Mouse (Mus musculus) limb, embryonic 12.5 days (tissue): ENCODE measurements at regions not wholly inside any gene's neighbourhood (a gene's known extent, or its start where the extent isn't known, plus 50 kb on each side); places are given as distances from the start of the nearest gene placed in this dataset.
"Not testable (repeated sequence)": the region's sequence is repeated elsewhere in the genome, so short reads cannot be mapped to it uniquely, and the experiment has no call there.

Experiments used
- ATAC-seq: fragments of 200-750 bp; cut with Nextera tagmentation; 2 replicates; pipeline ENCODE4 v1.8.0; 2017; ENCODE audit warnings: low read depth, moderate TSS enrichment; ENCODE audit not compliant: insufficient number of reproducible peaks, insufficient read depth, low FRiP score, low TSS enrichment
- H3K27ac ChIP-seq: fragments of 300-500 bp; sonication (generic); 2 replicates; pipeline ENCODE4 v1.5.1; 2016; ENCODE audit warnings: mild to moderate bottlenecking, moderate library complexity
- H3K27me3 ChIP-seq: fragments of 300-500 bp; sonication (generic); 2 replicates; pipeline ENCODE4 v1.6.1; 2016; ENCODE audit warnings: mild to moderate bottlenecking, moderate library complexity
- H3K36me3 ChIP-seq: fragments of 300-500 bp; sonication (generic); 2 replicates; pipeline ENCODE4 v1.6.1; 2016; ENCODE audit warnings: mild to moderate bottlenecking, moderate library complexity
- H3K4me1 ChIP-seq: fragments of 300-500 bp; sonication (generic); replicated peaks from 2 replicates; pipeline ENCODE4 v1.6.1; 2016
- H3K4me2 ChIP-seq: fragments of 300-500 bp; sonication (generic); 2 replicates; pipeline ENCODE4 v1.6.1; 2016; ENCODE audit warnings: mild to moderate bottlenecking, moderate library complexity
- H3K4me3 ChIP-seq: fragments of 300-500 bp; sonication (generic); replicated peaks from 2 replicates; pipeline ENCODE4 v1.5.1; 2016; ENCODE audit warnings: mild to moderate bottlenecking
- H3K9ac ChIP-seq: fragments of 300-500 bp; sonication (generic); replicated peaks from 2 replicates; pipeline ENCODE4 v1.6.1; 2016; ENCODE audit warnings: mild to moderate bottlenecking, moderate library complexity
- H3K9me3 ChIP-seq: fragments of 300-500 bp; sonication (generic); 2 replicates; pipeline ENCODE4 v1.6.1; 2016; ENCODE audit warnings: mild to moderate bottlenecking, moderate library complexity
- WGBS: fragments of 180-500 bp; shearing (Covaris S2); methylation state at CpG from one replicate; pipeline ENCODE4 v1.1.7; 2016; 5-methylcytosine and 5-hydroxymethylcytosine counted together

GRCm38 (mm10) chr14:37421566-37421965 lies 286.5 kb upstream of the Ghitm start:
- H3K4me1 ChIP-seq, result no peaks in the 10 kb centered on the region
- no peaks in the 10 kb centered on the region for H3K27me3 ChIP-seq
- no peaks in the 10 kb centered on the region for H3K9me3 ChIP-seq
- no peaks in the 10 kb centered on the region for H3K36me3 ChIP-seq
- 68% methylated on average over 2 of the region's 2 CpGs for WGBS
- no peak for ATAC-seq
- no peak overlapping the region for H3K9ac ChIP-seq
- H3K4me2 ChIP-seq, result no peak overlapping the region
- no peak overlapping the region for H3K27ac ChIP-seq
- H3K4me3 ChIP-seq, result no peak overlapping the region

GRCm38 (mm10) chr14:37412583-37412982 lies 277.5 kb upstream of the Ghitm start:
- H3K4me3 ChIP-seq, H3K36me3 ChIP-seq, H3K9ac ChIP-seq, H3K9me3 ChIP-seq, H3K27ac ChIP-seq, H3K4me2 ChIP-seq, ATAC-seq, H3K27me3 ChIP-seq, H3K4me1 ChIP-seq: not testable (repeated sequence)
- 55% methylated on average over 1 of the region's 1 CpGs for WGBS

DNA sequence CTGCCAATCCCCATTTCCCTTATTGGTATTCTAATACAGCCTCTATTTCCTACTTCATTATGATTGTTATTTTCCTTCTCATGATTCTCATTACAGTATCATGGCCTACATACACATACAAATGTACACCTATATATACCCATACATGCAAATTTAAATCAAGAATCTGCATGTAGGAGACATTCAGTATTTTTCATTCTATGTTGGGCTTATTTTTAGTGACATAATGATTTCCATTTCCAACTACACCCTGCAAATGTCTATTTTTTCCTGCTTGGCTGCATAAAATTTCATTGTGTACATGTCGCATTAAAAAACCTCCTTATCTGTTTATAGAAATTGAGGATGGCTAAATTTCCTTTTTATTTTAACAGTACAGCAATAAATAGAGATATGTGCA lies 236.9 kb upstream of the Ghitm start:
- Histone ChIP-seq H3K36me3 (no peaks in the 10 kb centered on the region), H3K9ac (no peak overlapping the region), H3K4me3 (no peak overlapping the region), H3K9me3 (no peaks in the 10 kb centered on the region), H3K4me2 (no peak overlapping the region), H3K4me1 (no peaks in the 10 kb centered on the region), H3K27ac (no peak overlapping the region), H3K27me3 (no peaks in the 10 kb centered on the region)
- no peak for ATAC-seq
- WGBS, result 82% methylated on average over 1 of the region's 1 CpGs

GRCm38 (mm10) chr14:37361896-37362295 lies 226.8 kb upstream of the Ghitm start:
- H3K4me2 ChIP-seq, result no peak overlapping the region
- H3K27ac ChIP-seq, result no peak overlapping the region
- 66% methylated on average over 3 of the region's 3 CpGs for WGBS

GRCm38 (mm10) chr14:37355968-37356704 lies 221.1 kb upstream of the Ghitm start:
- Histone ChIP-seq H3K4me1 (no peaks in the 10 kb centered on the region), H3K4me3 (no peak overlapping the region), H3K27ac (no peak overlapping the region), H3K9me3 (no peaks in the 10 kb centered on the region), H3K27me3 (no peaks in the 10 kb centered on the region), H3K4me2 (no peak overlapping the region), H3K36me3 (no peaks in the 10 kb centered on the region), H3K9ac (no peak overlapping the region)
- 39% methylated on average over 9 of the region's 9 CpGs for WGBS
- ATAC-seq, result no peak

More at GRCm38 (mm10) chr14:37361896-37362295, 226.8 kb upstream of the Ghitm start:
- no peaks in the 10 kb centered on the region for H3K9me3 ChIP-seq
- H3K27me3 ChIP-seq, result no peaks in the 10 kb centered on the region
- ATAC-seq, result no peak
- no peak overlapping the region for H3K4me3 ChIP-seq
- no peaks in the 10 kb centered on the region for H3K36me3 ChIP-seq
- H3K9ac ChIP-seq, result no peak overlapping the region
- H3K4me1 ChIP-seq, result no peaks in the 10 kb centered on the region

- Histone ChIP-seq H3K9ac (no peak overlapping the region), H3K27ac (no peak overlapping the region), H3K36me3 (no peaks in the 10 kb centered on the region), H3K27me3 (no peaks in the 10 kb centered on the region), H3K4me2 (no peak overlapping the region), H3K9me3 (no peaks in the 10 kb centered on the region), H3K4me1 (peaks cover 5% of the 10 kb centered on the region; the same call in 1 of the 2 replicates), H3K4me3 (no peak overlapping the region)
- 23% methylated on average over 4 of the region's 4 CpGs for WGBS
- ATAC-seq, result no peak
Observed at GRCm38 (mm10) chr14:37323392-37323791, 188.3 kb upstream of the Ghitm start.

GRCm38 (mm10) chr14:37315239-37315895 lies 180.3 kb upstream of the Ghitm start:
- no peak overlapping the region for H3K9ac ChIP-seq
- H3K36me3 ChIP-seq, result no peaks in the 10 kb centered on the region
- H3K4me3 ChIP-seq, result no peak overlapping the region
- H3K4me1 ChIP-seq, result no peaks in the 10 kb centered on the region
- no peak overlapping the region for H3K27ac ChIP-seq
- 84% methylated on average over 7 of the region's 7 CpGs for WGBS
- H3K9me3 ChIP-seq, result no peaks in the 10 kb centered on the region
- H3K27me3 ChIP-seq, result no peaks in the 10 kb centered on the region
- H3K4me2 ChIP-seq, result no peak overlapping the region
- no peak for ATAC-seq

DNA sequence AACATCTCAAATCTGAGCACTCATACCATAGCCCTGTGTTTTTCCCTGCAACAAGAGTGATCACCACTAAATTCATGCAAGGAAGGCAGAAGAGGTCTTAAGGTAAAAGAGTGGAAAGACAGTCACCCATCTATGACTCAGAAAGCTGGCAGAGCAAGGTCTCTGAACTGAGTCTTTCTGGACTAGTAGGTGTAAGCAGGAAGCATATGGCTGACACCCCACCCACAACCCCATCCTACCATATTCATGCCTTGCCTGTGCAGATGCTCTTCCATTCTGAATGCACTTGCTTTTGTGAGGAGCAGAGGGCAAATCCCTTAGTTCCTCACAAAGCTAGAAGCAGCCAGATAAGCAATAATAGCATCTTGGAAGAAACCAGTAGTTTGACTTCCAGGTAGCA lies 178.8 kb upstream of the Ghitm start:
- H3K27ac ChIP-seq, result no peak overlapping the region
- no peaks in the 10 kb centered on the region for H3K9me3 ChIP-seq
- no peaks in the 10 kb centered on the region for H3K36me3 ChIP-seq
- H3K9ac ChIP-seq, result no peak overlapping the region
- H3K4me2 ChIP-seq, result no peak overlapping the region
- H3K27me3 ChIP-seq, result no peaks in the 10 kb centered on the region
- no peak for ATAC-seq
- no peaks in the 10 kb centered on the region for H3K4me1 ChIP-seq
- no peak overlapping the region for H3K4me3 ChIP-seq

DNA sequence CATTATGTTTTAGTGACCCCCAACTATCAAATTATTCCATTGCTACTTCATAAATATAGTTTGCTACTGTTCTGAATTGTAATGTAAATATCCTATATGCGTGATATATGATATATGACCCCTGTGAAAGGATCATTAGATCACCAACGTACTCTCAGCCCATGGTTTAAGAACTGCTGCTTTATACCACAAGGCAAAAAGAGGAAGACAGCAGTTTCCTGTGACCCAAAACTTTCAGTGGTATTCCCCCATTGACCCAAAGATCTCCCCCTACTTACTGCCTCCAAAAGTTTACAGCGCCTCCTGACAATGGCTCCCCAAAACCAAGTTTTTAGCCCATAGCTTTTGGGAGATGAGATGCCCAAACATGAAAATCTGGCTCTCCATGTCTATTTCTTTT lies 177.8 kb upstream of the Ghitm start:
- H3K27ac ChIP-seq, result no peak overlapping the region
- H3K4me1 ChIP-seq, result no peaks in the 10 kb centered on the region
- 92% methylated on average over 3 of the region's 3 CpGs for WGBS
- no peaks in the 10 kb centered on the region for H3K36me3 ChIP-seq
- no peak for ATAC-seq
- H3K9me3 ChIP-seq, result no peaks in the 10 kb centered on the region
- no peak overlapping the region for H3K4me3 ChIP-seq
- no peak overlapping the region for H3K4me2 ChIP-seq
- H3K27me3 ChIP-seq, result no peaks in the 10 kb centered on the region
- no peak overlapping the region for H3K9ac ChIP-seq

DNA sequence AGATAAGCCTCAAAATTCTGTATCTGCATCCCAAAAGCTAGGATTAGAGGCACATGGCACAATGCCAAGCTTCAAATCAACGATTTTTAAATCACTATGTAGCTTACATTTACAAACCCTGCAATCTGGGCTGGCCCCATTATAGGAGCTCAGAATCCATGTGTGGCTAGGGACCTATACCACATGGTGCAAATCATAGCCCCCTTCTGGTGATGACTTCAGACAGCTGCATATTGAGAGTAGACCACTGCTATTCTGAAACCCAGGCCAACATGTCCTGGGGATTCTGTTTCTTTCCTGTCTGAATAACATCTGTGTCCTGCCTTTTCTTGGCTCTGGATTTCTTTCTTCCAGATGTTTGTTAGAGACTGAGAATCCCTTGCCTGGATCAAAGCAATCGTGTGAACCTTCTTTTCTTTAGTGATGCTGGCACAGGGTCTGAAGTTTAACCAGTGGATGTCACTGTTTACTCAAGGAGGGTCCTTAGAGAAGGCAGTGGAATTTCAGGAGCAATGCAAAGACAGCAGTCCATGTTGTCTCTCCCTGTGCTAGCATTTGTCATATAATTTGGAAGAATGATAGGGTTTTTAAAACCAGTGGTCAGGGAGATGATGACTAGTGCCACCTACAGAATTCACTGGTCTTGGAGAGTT lies 171.7 kb upstream of the Ghitm start:
- no peak for ATAC-seq
- Histone ChIP-seq H3K36me3 (no peaks in the 10 kb centered on the region), H3K4me3 (no peak overlapping the region), H3K9ac (no peak overlapping the region), H3K27ac (no peak overlapping the region), H3K27me3 (no peaks in the 10 kb centered on the region), H3K4me2 (no peak overlapping the region), H3K4me1 (no peaks in the 10 kb centered on the region), H3K9me3 (no peaks in the 10 kb centered on the region)
- 56% methylated on average over 2 of the region's 2 CpGs for WGBS

DNA sequence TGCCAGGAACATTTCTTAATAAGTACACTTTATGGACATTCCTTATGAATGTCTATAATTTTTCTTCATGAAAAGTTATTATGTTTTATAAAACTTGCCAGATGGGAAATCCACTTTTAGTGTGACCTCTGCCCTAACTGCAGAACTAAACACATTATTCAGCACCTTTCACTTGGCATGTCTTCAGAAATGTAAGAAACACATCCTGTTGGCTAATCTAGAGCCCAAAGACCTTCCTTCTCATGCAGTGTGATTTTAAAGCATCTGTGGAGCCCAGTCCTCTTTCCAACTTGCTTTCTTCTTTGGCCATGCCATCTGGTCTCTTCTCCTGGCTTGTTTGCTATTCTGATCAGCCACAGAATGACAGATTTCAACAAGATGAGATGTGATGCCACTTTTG lies 163.6 kb upstream of the Ghitm start:
- H3K36me3 ChIP-seq, result no peaks in the 10 kb centered on the region
- no peak overlapping the region for H3K9ac ChIP-seq
- no peak overlapping the region for H3K27ac ChIP-seq
- no peak overlapping the region for H3K4me3 ChIP-seq
- no peak for ATAC-seq
- H3K4me1 ChIP-seq, result peaks cover 3% of the 10 kb centered on the region; the same call in 1 of the 2 replicates
- no peak overlapping the region for H3K4me2 ChIP-seq
- H3K9me3 ChIP-seq, result no peaks in the 10 kb centered on the region
- no peaks in the 10 kb centered on the region for H3K27me3 ChIP-seq
